Mouse (Mus musculus) hindbrain, embryonic 13.5 days (tissue): Measurements from ENCODE around the gene Depdc5. TPM values are rescaled to one million over a fixed set of nuclear protein-coding genes. Genes with fewer than 3 reads are reported as not detected.
"Not testable (repeated sequence)": the region's sequence is repeated elsewhere in the genome, so short reads cannot be mapped to it uniquely, and the experiment has no call there.

Experiments
- ATAC-seq: fragments of 200-750 bp; cut with Nextera tagmentation; 2 replicates; pipeline ENCODE4 v1.8.0; 2017; ENCODE audit warnings: moderate TSS enrichment; ENCODE audit not compliant: low FRiP score
- H3K27ac ChIP-seq: fragments of 300-500 bp; sonication (generic); 2 replicates; pipeline ENCODE4 v1.5.1; 2015; ENCODE audit warnings: inconsistent platforms, mild to moderate bottlenecking, moderate library complexity
- H3K27me3 ChIP-seq: fragments of 300-500 bp; sonication (generic); 2 replicates; pipeline ENCODE4 v1.6.1; 2015; ENCODE audit warnings: mild to moderate bottlenecking, inconsistent platforms
- H3K36me3 ChIP-seq: fragments of 300-500 bp; sonication (generic); 2 replicates; pipeline ENCODE4 v1.6.1; 2015; ENCODE audit warnings: mild to moderate bottlenecking, inconsistent platforms
- H3K4me1 ChIP-seq: fragments of 300-500 bp; sonication (generic); replicated peaks from 2 replicates; pipeline ENCODE4 v1.6.1; 2015; ENCODE audit warnings: inconsistent platforms
- H3K4me2 ChIP-seq: fragments of 300-500 bp; sonication (generic); 2 replicates; pipeline ENCODE4 v1.6.1; 2015; ENCODE audit warnings: inconsistent platforms, mild to moderate bottlenecking, moderate library complexity
- H3K4me3 ChIP-seq: fragments of 300-500 bp; sonication (generic); 2 replicates; pipeline ENCODE4 v1.5.1; 2015; ENCODE audit warnings: mild to moderate bottlenecking, inconsistent platforms
- H3K9ac ChIP-seq: fragments of 300-500 bp; sonication (generic); 2 replicates; pipeline ENCODE4 v1.6.1; 2015; ENCODE audit warnings: mild to moderate bottlenecking, inconsistent platforms
- H3K9me3 ChIP-seq: fragments of 300-500 bp; sonication (generic); 2 replicates; pipeline ENCODE4 v1.6.1; 2016; ENCODE audit warnings: inconsistent platforms
- WGBS: fragments of 180-500 bp; shearing (Covaris S2); methylation state at CpG from one replicate; pipeline ENCODE4 v1.1.7; 2015; 5-methylcytosine and 5-hydroxymethylcytosine counted together
- polyA plus RNA-seq: library from polyadenylated mRNA; unstranded; fragments of >200 nt; fragmentation: Nextera tagmentation; extraction: Ambion mirVana; gene quantifications from 2 replicates; pipeline ENCODE4 v1.2.1, GENCODE M21; 2015

The Depdc5 gene
- polyA plus RNA-seq, 1 experiment from 2014 or later = 28.6 TPM

- Histone ChIP-seq H3K9me3 (no peaks in the 10 kb centered on the region), H3K9ac (no peak overlapping the region), H3K4me3 (peak overlapping the region; percentile 12; the same call in 1 of the 2 replicates), H3K27me3 (no peaks in the 10 kb centered on the region), H3K36me3 (no peaks in the 10 kb centered on the region), H3K4me2 (peak overlapping the region; percentile 42), H3K4me1 (peaks cover 3% of the 10 kb centered on the region), H3K27ac (no peak overlapping the region)
- ATAC-seq = no peak
- 6% methylated on average over 13 of the region's 13 CpGs for WGBS
These were observed 176.0 kb downstream of the Depdc5 start for GRCm38 (mm10) chr5:33039510-33039911.

GRCm38 (mm10) chr5:33040735-33041134 lies 177.2 kb downstream of the Depdc5 start:
- WGBS = 93% methylated on average over 1 of the region's 1 CpGs
- ATAC-seq, H3K9me3 ChIP-seq, H3K4me2 ChIP-seq, H3K27me3 ChIP-seq, H3K4me1 ChIP-seq, H3K4me3 ChIP-seq, H3K9ac ChIP-seq, H3K36me3 ChIP-seq, H3K27ac ChIP-seq: not testable (repeated sequence)

- H3K27me3 ChIP-seq = no peaks in the 10 kb centered on the region
- H3K9me3 ChIP-seq = no peaks in the 10 kb centered on the region
- no peak overlapping the region for H3K27ac ChIP-seq
- WGBS = 62% methylated on average over 10 of the region's 10 CpGs
- no peak for ATAC-seq
- no peak overlapping the region for H3K4me3 ChIP-seq
- no peaks in the 10 kb centered on the region for H3K36me3 ChIP-seq
- no peak overlapping the region for H3K9ac ChIP-seq
- no peak overlapping the region for H3K4me2 ChIP-seq
- H3K4me1 ChIP-seq = peaks cover 3% of the 10 kb centered on the region
These were observed 179.9 kb downstream of the Depdc5 start for GRCm38 (mm10) chr5:33043397-33043796.

Other genes with a start within 250 kb of the Depdc5 start
- 94.5 and 99.1 TPM in 2 replicates for gene Pisd, start 78.1 kb upstream of the Depdc5 start, polyA plus RNA-seq
- gene Gm20671, start 36.6 kb upstream of the Depdc5 start, polyA plus RNA-seq = not detected in 2 replicates
- 12.2 and 15.5 TPM in 2 replicates for gene Prr14l, start 9.4 kb upstream of the Depdc5 start, polyA plus RNA-seq
- 613 and 627 TPM in 2 replicates for gene Ywhah, start 155.1 kb downstream of the Depdc5 start, polyA plus RNA-seq
- gene Slc5a1, start 240.5 kb downstream of the Depdc5 start, polyA plus RNA-seq = 0.04 TPM in 1 of 2 replicates, not detected in the other